Mouse (Mus musculus): ENCODE results near the gene Ldlrad2. TPM values are rescaled to one million over a fixed set of nuclear protein-coding genes. Genes with fewer than 3 reads are reported as not detected.

The Ldlrad2 gene
- polyA plus RNA-seq (2012; rRNA removed) = not detected in 2 replicates

GRCm38 (mm10) chr4:137574469-137574868, at the start of gene Ldlrad2:
Ldlrad2 (minus strand) TSS chr4:137574569.

GRCm38 (mm10) chr4:137593601-137594495, 19.5 kb upstream of the Ldlrad2 start, which contains the start of gene Usp48:
Usp48 (plus strand) TSS chr4:137593755.

Other genes with a start within 250 kb of the Ldlrad2 start
- gene Cdc42, start 216.8 kb downstream of the Ldlrad2 start, polyA plus RNA-seq (2012; rRNA removed) = 617 and 654 TPM in 2 replicates
- gene Cela3a, start 164.8 kb downstream of the Ldlrad2 start, polyA plus RNA-seq (2012; rRNA removed) = not detected in 2 replicates
- not detected in 2 replicates for gene Cela3b, start 144.0 kb downstream of the Ldlrad2 start, polyA plus RNA-seq (2012; rRNA removed)
- not detected in 2 replicates for gene 1700013G24Rik, start 121.3 kb downstream of the Ldlrad2 start, polyA plus RNA-seq (2012; rRNA removed)
- gene Hspg2, start 105.8 kb downstream of the Ldlrad2 start, polyA plus RNA-seq (2012; rRNA removed) = 4.7 and 6.2 TPM in 2 replicates
- gene Usp48, start 19.2 kb upstream of the Ldlrad2 start, polyA plus RNA-seq (2012; rRNA removed) = 142 and 144 TPM in 2 replicates
- 172 TPM in 2 replicates for gene Rap1gap, start 90.2 kb upstream of the Ldlrad2 start, polyA plus RNA-seq (2012; rRNA removed)
- gene Alpl, start 221.8 kb upstream of the Ldlrad2 start, polyA plus RNA-seq (2012; rRNA removed) = 7.4 and 17.3 TPM in 2 replicates

Measured in central nervous system, embryonic 18 days (tissue).